Mouse (Mus musculus): ENCODE measurements at regions not wholly inside any gene's neighbourhood (a gene's known extent, or its start where the extent isn't known, plus 50 kb on each side); places are given as distances from the start of the nearest gene placed in this dataset.

DNA sequence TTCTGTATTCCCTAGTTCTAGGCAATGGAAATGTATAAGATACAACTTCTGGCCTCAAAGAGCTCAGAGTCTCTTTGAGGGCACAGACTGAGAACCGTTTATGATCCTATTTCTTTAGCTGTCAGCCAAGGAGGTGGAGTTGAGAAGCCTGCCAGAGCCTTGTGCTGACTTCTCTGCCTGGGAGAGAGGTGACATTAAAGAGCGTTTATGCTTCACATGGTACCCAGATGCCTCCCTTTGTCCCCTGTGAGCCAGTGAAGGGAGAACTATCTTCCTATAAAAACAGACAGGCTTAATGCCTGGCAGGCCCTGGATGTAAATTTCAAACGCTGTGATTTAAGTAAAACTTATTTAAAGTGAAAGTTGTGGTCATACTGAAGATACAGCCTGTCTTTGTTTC lies 657.1 kb downstream of the Gm826 start:
- Histone ChIP-seq H3K9me3 (ENCODE audit: control insufficient read depth, low read length) (no peaks in the 10 kb centered on the region), H3K4me2 (ENCODE audit: low read depth, low read length) (no peak overlapping the region), H3K36me3 (ENCODE audit: control insufficient read depth, insufficient read depth, low read length) (no peaks in the 10 kb centered on the region), H3K27me3 (replicated peaks; ENCODE audit: control insufficient read depth, insufficient read depth, low read length) (no peaks in the 10 kb centered on the region), H3K27ac (replicated peaks; ENCODE audit: low read depth, low read length) (no peak overlapping the region; the same call in 1 of the 2 replicates), H3K4me3 (ENCODE audit: low read depth, low read length) (no peak overlapping the region), H3K4me1 (ENCODE audit: control insufficient read depth, insufficient read depth, low read length) (peaks cover 15% of the 10 kb centered on the region; the same call in 1 of the 2 replicates), H3K9ac (ENCODE audit: low read depth, low read length) (no peak overlapping the region)
- DNase-seq (ENCODE audit: low spot score) (peak; percentile 58), ATAC-seq (ENCODE audit: low read depth) (no peak)
- WGBS: 19% methylated on average over 3 of the region's 3 CpGs

DNA sequence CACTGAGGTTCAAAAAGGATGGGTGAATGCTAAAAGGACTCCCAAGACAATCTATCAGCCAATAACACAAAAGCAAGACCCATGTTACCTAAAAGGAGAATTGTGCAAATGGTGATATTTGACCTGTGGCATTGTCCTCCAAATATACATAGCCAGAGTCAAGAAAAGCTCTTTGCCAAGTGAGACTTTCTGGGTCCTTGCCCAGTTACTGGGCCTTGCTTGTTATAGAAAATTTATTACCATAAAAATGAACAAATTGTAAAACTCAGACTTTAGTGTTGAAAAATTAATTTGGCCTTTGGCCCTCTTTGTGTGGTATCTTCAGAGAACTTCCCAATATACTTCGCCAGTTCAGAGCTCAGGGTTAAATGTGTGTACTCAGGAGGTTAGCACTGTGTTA lies 653.3 kb downstream of the Gm826 start:
- Histone ChIP-seq H3K9me3 (ENCODE audit: control insufficient read depth, low read length) (no peaks in the 10 kb centered on the region), H3K9ac (ENCODE audit: low read depth, low read length) (no peak overlapping the region), H3K4me1 (ENCODE audit: control insufficient read depth, insufficient read depth, low read length) (peaks cover 15% of the 10 kb centered on the region; the same call in 1 of the 2 replicates), H3K4me3 (ENCODE audit: low read depth, low read length) (no peak overlapping the region), H3K27me3 (replicated peaks; ENCODE audit: control insufficient read depth, insufficient read depth, low read length) (no peaks in the 10 kb centered on the region), H3K36me3 (ENCODE audit: control insufficient read depth, insufficient read depth, low read length) (no peaks in the 10 kb centered on the region), H3K4me2 (ENCODE audit: low read depth, low read length) (no peak overlapping the region), H3K27ac (replicated peaks; ENCODE audit: low read depth, low read length) (no peak overlapping the region)
- WGBS: 81% methylated on average over 1 of the region's 1 CpGs
- ATAC-seq (ENCODE audit: low read depth) (no peak), DNase-seq (ENCODE audit: low spot score) (no peak)

DNA sequence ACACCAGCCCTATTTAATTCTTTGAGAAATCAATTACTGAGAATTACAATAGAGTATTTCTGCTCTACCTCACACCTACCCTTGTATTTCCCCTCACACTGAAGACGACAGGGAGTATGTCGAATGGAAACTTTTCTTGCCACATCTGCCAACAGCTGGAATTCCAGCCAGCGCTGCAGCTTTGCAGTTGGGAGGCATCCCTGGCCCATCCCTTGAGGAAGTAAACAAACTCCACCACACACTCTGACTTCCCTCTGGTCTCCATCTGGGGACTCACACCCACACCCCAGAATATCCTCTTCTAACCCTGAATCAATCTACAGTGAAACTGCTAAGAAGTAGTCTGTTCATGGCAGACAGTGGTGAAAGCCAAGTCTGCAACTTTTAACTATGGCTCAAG lies 630.9 kb downstream of the Gm826 start:
- no peak for ATAC-seq (ENCODE audit: low read depth)
- H3K36me3 ChIP-seq (ENCODE audit: control insufficient read depth, insufficient read depth, low read length): no peaks in the 10 kb centered on the region
- no peak overlapping the region for H3K9ac ChIP-seq (ENCODE audit: low read depth, low read length)
- peaks cover 10% of the 10 kb centered on the region; the same call in 1 of the 2 replicates for H3K9me3 ChIP-seq (ENCODE audit: control insufficient read depth, low read length)
- no peak for DNase-seq (ENCODE audit: low spot score)
- no peaks in the 10 kb centered on the region for H3K27me3 ChIP-seq (replicated peaks; ENCODE audit: control insufficient read depth, insufficient read depth, low read length)
- H3K4me3 ChIP-seq (ENCODE audit: low read depth, low read length): no peak overlapping the region
- WGBS: 54% methylated on average over 3 of the region's 3 CpGs
- no peak overlapping the region for H3K27ac ChIP-seq (replicated peaks; ENCODE audit: low read depth, low read length)
- no peak overlapping the region for H3K4me2 ChIP-seq (ENCODE audit: low read depth, low read length)
- no peaks in the 10 kb centered on the region for H3K4me1 ChIP-seq (ENCODE audit: control insufficient read depth, insufficient read depth, low read length)

GRCm38 (mm10) chr2:159708141-159708540 lies 625.8 kb downstream of the Gm826 start:
- 65% methylated on average over 2 of the region's 2 CpGs for WGBS
- Histone ChIP-seq H3K36me3 (ENCODE audit: control insufficient read depth, insufficient read depth, low read length) (no peaks in the 10 kb centered on the region), H3K4me3 (ENCODE audit: low read depth, low read length) (no peak overlapping the region), H3K27ac (replicated peaks; ENCODE audit: low read depth, low read length) (no peak overlapping the region), H3K9ac (ENCODE audit: low read depth, low read length) (no peak overlapping the region), H3K4me2 (ENCODE audit: low read depth, low read length) (no peak overlapping the region), H3K9me3 (ENCODE audit: control insufficient read depth, low read length) (no peaks in the 10 kb centered on the region), H3K4me1 (ENCODE audit: control insufficient read depth, insufficient read depth, low read length) (no peaks in the 10 kb centered on the region), H3K27me3 (replicated peaks; ENCODE audit: control insufficient read depth, insufficient read depth, low read length) (no peaks in the 10 kb centered on the region)
- ATAC-seq (ENCODE audit: low read depth): peak; percentile 63; the same call in 1 of the 2 replicates
- DNase-seq (ENCODE audit: low spot score): peak; percentile 83

DNA sequence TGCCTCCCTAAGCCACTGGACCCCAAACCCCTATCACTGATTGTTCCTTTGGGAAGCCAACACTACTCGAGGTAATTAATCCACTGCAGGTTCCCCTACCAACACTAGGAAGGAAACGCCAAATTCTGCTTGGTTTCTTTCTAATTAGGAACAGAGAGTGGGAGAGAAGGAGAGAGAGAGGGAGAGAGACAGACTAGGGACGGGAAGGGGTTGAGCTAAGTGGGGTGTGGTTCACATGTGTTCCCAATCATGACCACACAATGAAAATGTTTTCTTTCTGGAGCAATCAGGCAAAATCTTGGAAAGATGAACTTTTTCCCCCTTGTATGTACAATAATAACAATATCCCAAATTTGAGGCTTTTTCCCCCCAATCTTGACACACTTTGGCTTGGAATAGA lies 619.3 kb downstream of the Gm826 start:
- 21% methylated on average over 3 of the region's 3 CpGs for WGBS

GRCm38 (mm10) chr2:159718738-159719137 lies 615.2 kb downstream of the Gm826 start:
- WGBS: 40% methylated on average over 2 of the region's 2 CpGs
- no peak overlapping the region for H3K4me2 ChIP-seq (ENCODE audit: low read depth, low read length)
- H3K4me1 ChIP-seq (ENCODE audit: control insufficient read depth, insufficient read depth, low read length): peaks cover 10% of the 10 kb centered on the region; the same call in 1 of the 2 replicates
- no peak overlapping the region for H3K27ac ChIP-seq (replicated peaks; ENCODE audit: low read depth, low read length)
- no peak overlapping the region for H3K9ac ChIP-seq (ENCODE audit: low read depth, low read length)
- H3K9me3 ChIP-seq (ENCODE audit: control insufficient read depth, low read length): peaks cover 4% of the 10 kb centered on the region; the same call in 1 of the 2 replicates
- H3K27me3 ChIP-seq (replicated peaks; ENCODE audit: control insufficient read depth, insufficient read depth, low read length): no peaks in the 10 kb centered on the region
- DNase-seq (ENCODE audit: low spot score): peak; percentile 58
- no peak overlapping the region for H3K4me3 ChIP-seq (ENCODE audit: low read depth, low read length)
- H3K36me3 ChIP-seq (ENCODE audit: control insufficient read depth, insufficient read depth, low read length): no peaks in the 10 kb centered on the region
- ATAC-seq (ENCODE audit: low read depth): 0 out of 2 replicates have a peak, but pooled peaks have one; percentile 55

More for the DNA sequence above, 619.3 kb downstream of the Gm826 start:
- no peaks in the 10 kb centered on the region for H3K9me3 ChIP-seq (ENCODE audit: control insufficient read depth, low read length)
- no peaks in the 10 kb centered on the region for H3K27me3 ChIP-seq (replicated peaks; ENCODE audit: control insufficient read depth, insufficient read depth, low read length)
- no peak overlapping the region for H3K4me3 ChIP-seq (ENCODE audit: low read depth, low read length)
- ATAC-seq (ENCODE audit: low read depth) (no peak), DNase-seq (ENCODE audit: low spot score) (peak; percentile 81)
- H3K4me2 ChIP-seq (ENCODE audit: low read depth, low read length): no peak overlapping the region
- peaks cover 10% of the 10 kb centered on the region; the same call in 1 of the 2 replicates for H3K4me1 ChIP-seq (ENCODE audit: control insufficient read depth, insufficient read depth, low read length)
- H3K36me3 ChIP-seq (ENCODE audit: control insufficient read depth, insufficient read depth, low read length): no peaks in the 10 kb centered on the region
- no peak overlapping the region for H3K27ac ChIP-seq (replicated peaks; ENCODE audit: low read depth, low read length)
- no peak overlapping the region for H3K9ac ChIP-seq (ENCODE audit: low read depth, low read length)

DNA sequence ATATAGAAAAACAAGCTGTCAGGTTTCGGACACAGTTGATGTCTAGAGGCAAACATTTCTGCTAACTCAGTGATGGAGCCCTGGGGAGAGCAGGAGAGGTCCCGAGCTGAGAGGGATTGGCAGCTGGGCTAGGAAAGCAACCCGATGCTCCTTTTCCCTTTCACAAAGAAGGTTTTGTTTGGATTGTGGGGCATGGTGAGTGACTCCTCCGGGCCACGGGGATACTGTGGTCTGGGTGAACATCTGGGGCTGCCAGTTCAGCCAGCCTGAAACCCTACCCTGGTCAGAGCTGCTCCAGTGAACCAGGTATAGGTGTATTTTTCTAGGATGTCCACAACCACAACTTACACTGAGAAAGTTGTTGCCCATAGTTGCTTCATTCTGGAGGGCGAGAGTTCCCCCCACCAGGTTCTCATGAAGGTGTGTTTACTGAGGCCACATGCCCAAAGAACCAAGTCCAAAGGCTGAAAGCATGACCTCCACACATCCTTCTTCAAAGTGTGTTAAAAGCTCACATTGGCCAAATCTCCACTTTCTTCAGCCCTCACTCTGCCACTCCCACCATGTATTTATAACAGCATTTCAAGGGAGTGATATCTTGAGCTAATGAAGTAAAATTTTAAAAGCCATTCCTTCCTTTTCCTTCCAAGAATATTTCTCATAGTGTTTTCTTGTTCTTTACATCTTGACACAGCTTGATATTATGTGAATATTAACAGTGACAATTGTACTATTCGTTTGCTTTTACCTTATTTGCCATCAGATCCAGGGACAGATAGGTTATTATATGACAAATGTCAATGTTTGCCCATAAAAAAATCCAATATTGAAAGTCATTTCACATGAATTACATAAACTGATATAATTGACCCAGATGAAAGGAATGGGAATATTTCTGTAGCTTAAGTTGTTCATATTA lies 608.5 kb downstream of the Gm826 start:
- Histone ChIP-seq H3K36me3 (ENCODE audit: control insufficient read depth, insufficient read depth, low read length) (no peaks in the 10 kb centered on the region), H3K4me1 (ENCODE audit: control insufficient read depth, insufficient read depth, low read length) (0 out of 2 replicates have a peak, but pooled peaks cover 4% of the 10 kb centered on the region), H3K27ac (replicated peaks; ENCODE audit: low read depth, low read length) (no peak overlapping the region), H3K4me3 (ENCODE audit: low read depth, low read length) (no peak overlapping the region), H3K27me3 (replicated peaks; ENCODE audit: control insufficient read depth, insufficient read depth, low read length) (no peaks in the 10 kb centered on the region), H3K9ac (ENCODE audit: low read depth, low read length) (no peak overlapping the region), H3K9me3 (ENCODE audit: control insufficient read depth, low read length) (peaks cover 4% of the 10 kb centered on the region; the same call in 1 of the 2 replicates), H3K4me2 (ENCODE audit: low read depth, low read length) (no peak overlapping the region)
- DNase-seq (ENCODE audit: low spot score): peak; percentile 58
- peak; percentile 47; the same call in 1 of the 2 replicates for ATAC-seq (ENCODE audit: low read depth)
- 28% methylated on average over 6 of the region's 7 CpGs for whole genome bisulfite sequencing

DNA sequence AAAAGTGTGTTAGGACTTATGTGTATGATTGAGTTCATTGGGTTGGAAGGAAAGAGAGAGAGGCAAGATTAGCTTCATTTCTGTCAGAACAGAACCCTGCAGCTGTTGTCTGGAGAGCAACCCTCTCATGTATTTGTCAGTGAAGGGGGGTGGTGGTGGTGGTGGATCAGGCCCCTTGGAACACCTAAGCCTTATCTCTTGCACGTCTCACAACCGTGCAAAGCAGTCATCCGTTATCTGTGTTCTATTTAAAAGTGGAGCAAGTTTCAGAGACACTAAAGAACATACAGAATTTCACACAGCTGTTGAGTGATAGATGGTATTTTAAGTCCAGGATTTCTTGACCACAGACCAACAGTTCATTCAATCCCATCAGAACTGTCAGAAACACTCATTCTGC lies 604.7 kb downstream of the Gm826 start:
- Histone ChIP-seq H3K4me1 (ENCODE audit: control insufficient read depth, insufficient read depth, low read length) (0 out of 2 replicates have a peak, but pooled peaks cover 4% of the 10 kb centered on the region), H3K4me2 (ENCODE audit: low read depth, low read length) (no peak overlapping the region), H3K27ac (replicated peaks; ENCODE audit: low read depth, low read length) (no peak overlapping the region), H3K9me3 (ENCODE audit: control insufficient read depth, low read length) (no peaks in the 10 kb centered on the region), H3K9ac (ENCODE audit: low read depth, low read length) (no peak overlapping the region), H3K36me3 (ENCODE audit: control insufficient read depth, insufficient read depth, low read length) (no peaks in the 10 kb centered on the region), H3K27me3 (replicated peaks; ENCODE audit: control insufficient read depth, insufficient read depth, low read length) (no peaks in the 10 kb centered on the region), H3K4me3 (ENCODE audit: low read depth, low read length) (no peak overlapping the region)
- DNase-seq (ENCODE audit: low spot score) (no peak), ATAC-seq (ENCODE audit: low read depth) (no peak)
- WGBS: 74% methylated on average over 3 of the region's 3 CpGs

All from embryonic facial prominence, embryonic 14.5 days (tissue).